Mouse (Mus musculus) lung, postnatal 36 days (tissue): ENCODE measurements around the gene Gm20388.

Experiments
- DNase-seq: peaks from one replicate; pipeline ENCODE4 v3.0.0; 2022; ENCODE audit warnings: mixed read lengths

Gm20388 gene

GRCm38 (mm10) chr8:124375727-124376126 lies 4465.1 kb downstream of the Gm20388 start:
- DNase-seq: no peak

DNA sequence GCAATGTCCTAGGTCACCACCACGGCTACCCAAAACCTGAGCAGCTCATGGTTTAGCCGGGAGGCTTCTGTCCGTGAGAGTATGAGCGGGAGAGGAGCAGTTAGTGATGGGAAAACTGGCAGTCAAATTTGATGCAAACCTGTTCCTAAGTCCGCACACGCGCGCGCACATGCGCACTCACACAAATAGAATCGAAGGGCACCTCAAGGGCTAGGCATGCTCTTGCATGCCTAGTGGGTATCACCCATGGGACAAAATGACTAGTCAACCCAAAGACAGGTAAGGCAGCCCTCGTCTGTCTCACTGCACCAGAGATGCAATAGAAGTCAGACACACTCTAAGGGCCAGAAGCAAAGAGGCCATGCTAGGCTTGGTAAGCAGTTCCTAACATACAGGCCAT lies 4465.8 kb downstream of the Gm20388 start:
- no peak for DNase-seq

DNA sequence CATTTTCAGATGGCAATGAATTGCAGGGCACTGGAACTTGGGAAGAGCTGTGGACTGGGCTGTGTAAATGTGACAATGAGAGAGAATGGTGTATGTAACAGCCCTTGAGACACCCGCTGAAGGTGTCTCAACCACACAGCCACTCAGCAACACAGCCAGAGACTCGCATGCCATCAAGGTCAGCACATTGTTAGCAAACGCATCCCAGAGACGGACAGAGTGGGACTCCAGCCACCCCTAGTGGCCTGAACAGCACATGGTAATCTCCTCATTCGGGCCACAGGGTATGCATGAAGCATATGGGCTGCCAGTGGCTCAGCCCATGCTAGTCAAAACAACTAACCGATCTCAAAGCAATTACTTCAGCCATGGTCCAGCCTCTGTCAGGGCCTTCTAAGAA lies 4468.6 kb downstream of the Gm20388 start:
- DNase-seq: no peak

DNA sequence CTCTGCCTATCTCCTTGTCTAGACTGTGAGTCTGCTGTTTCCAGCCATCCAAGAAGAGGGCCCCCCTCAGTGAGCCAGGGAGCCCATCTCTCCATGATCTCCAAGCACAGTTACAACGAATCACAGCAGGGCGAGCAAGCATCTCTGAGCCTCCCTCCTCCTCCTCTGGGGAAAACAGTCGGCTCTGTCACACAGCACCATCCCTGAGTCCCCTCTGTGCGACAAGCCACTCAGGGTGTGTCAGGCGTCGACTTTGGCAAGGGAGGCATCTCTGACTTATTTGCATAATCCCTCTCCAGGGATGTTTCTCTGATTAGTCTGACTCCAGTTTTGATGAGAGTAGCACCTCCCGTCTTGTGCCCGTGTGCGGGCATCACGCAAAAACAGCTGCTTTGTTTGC lies 4471.6 kb downstream of the Gm20388 start:
- DNase-seq: no peak

DNA sequence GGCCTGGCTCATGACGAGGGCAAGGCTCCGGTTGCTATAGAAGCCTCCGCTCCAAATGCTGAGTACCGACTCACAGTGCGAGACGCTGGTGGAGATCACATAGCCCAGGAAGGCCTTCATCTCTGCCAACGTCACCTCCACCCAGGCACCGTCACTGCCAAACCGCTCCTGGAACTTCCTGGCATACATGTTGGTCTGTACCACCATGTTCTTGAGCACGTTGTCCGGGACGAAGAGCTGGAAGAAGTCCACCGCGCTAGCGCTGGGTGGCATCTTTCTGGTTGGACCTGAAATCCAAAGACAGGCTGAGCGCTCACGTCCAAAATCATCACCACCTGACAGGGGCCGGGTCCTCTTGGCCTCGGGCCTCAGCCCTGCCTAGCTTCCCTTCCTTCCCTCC lies 4473.7 kb downstream of the Gm20388 start:
- no peak for DNase-seq

DNA sequence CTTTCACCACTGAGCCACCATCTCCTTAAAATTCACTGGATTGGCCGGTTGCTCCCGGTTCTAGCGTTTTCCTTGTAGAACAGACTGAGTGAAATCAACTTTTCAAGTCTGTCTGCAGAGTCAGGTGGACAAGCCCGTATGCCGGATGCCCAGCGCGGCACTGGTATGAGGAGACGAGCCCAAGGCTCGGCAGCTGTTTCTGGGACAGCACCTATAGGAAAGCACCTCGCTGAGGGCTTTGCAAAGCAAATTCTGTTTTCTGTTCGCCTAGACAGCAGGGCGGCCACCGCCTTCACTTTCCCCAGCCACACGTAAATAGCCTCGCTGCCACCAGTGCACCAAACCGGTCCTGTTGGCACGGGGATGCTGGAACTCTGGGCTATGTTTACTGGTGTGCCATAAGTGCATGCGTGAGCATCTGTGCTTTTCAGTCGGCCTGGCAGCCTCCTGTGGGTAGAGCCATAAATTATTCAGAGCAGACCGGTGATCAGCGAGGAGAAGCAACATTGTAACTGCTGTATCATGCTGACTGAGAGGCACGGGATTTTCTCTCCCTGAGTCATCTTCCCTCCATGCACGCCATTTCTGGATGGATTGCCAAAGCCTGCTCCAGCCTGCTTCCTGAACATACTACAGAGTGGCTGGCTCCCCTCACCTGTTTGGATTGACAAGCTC lies 4475.7 kb downstream of the Gm20388 start:
- DNase-seq: no peak

GRCm38 (mm10) chr8:124389495-124389894 lies 4478.9 kb downstream of the Gm20388 start:
- DNase-seq: no peak

GRCm38 (mm10) chr8:124391191-124391590 lies 4480.6 kb downstream of the Gm20388 start:
- DNase-seq: no peak

DNA sequence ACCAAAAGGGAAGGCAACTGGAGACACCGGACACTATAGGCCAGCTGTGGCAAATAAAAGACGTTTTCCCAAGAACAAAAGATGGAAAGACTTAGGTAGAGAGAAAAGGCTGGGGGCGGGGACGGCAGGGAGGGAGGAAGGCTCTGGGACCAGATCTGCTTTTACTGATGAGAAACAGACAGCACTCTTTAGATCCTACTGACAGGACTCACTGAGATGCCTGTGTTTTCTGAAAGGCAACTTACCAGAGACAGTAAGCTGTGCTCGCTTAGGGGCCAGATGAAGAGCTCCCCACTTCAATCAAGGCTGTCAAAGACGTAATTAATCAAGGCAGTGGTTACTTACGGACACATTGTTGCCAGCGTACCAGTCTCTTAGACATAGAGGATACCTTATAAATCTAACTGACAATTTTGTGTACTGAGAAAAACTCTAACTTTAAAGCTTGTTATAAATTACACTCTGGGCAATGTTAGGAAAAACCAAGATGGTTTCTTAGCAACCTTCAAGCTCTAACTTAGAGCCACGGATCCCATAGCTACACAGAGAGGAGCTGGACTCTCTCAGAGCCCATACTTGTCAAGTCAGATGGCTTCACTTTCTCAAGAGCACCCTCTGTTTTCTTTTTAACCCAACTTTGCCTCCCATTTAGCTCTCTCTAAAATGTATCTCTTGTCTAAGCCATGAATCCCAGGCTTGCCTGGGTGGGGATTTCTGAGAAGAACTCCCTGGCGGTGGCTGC lies 4481.8 kb downstream of the Gm20388 start:
- no peak for DNase-seq

DNA sequence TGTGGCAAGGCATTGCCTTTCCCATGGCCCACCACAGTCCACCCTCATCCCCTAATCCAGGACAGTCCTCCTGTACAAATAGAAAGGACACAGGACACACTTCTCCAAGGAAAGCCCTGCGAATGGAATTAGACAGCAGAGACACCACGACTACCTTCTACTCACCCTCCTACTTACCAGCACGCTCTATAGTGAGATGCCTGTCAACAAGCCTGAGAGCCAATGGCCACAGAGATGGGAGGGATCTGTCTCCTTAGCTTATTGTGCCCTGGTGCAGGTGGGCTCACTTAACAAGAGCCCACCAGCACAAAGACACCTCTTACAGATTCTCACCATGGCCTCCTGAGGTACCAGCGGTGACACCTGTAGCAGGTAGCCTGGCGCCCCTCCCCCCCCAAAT lies 4482.4 kb downstream of the Gm20388 start:
- no peak for DNase-seq

DNA sequence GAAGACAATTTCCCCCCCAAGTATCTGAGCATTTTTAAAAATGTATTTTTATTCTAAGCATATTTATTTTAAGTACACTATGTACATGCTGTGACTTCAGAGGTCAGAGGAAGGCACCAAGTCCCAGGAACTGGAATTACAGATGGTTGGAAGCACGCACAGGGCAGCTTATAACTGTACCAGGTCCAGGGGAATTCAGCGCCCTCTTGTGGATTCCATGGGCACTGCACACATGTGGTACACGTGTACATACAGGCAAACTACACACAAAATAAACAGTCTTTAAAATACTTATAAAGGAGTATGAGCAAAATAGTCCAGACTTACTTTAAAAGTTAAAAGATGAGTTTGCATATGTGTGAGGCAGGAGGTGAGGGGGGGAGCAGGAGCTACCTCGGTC lies 4483.3 kb downstream of the Gm20388 start:
- no peak for DNase-seq

- DNase-seq: no peak
These were observed 4484.3 kb downstream of the Gm20388 start for GRCm38 (mm10) chr8:124394951-124395350.
